Mouse (Mus musculus): ENCODE measurements around the gene Acod1.

DNA sequence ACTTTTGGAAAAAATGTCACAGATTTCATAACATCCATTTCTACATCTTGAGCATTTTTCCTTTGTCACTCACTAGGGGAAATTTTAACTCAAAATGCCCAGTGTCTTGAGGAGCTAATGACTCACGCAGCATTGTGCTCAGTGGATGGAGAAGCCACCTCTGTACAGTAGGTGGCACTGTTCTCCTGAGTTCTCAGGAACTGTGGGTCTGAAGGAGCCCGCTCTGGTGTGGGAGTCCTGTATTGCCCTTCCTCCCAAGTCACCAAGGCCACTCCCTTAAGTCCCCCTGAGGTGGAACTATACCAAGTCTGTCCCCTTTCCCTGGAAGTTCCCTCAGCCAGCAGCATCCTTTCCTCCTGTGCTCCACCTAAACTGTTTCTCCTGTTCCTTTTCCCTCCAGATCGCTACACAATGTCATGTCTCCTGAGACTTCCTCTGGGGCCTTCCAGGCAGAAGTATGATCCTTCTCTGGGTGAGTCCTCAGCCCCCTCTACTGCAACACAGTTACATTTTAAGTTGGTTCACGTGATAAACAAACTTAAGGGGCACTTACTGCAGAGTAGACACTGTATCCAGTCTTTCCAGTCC is 34.1 kb upstream of the Acod1 start:
- peak; percentile 84 for TF ChIP-seq CTCF (IDR thresholded peaks at IDR 0.05; ENCODE audit: borderline replicate concordance, extremely low read depth, insufficient read depth, insufficient read length)
- no peak for TF ChIP-seq POLR2A (IDR thresholded peaks at IDR 0.05; ENCODE audit: borderline replicate concordance, extremely low read depth, insufficient read depth, insufficient read length, poor library complexity, severe bottlenecking)
